Mouse (Mus musculus) spleen, adult 2 months (tissue): ENCODE results near the gene Rufy3. TPM values are rescaled to one million over a fixed set of nuclear protein-coding genes. Genes with fewer than 3 reads are reported as not detected.

Source experiments
- DNase-seq, 2 experiments: peaks; one replicate each; pipeline versions ENCODE4 v3.0.0 to v3.0.0-alpha.2; 2012 to 2021; ENCODE audit warnings: low spot score in 2 of 2, low read depth in 1 of 2
- H3K27ac ChIP-seq: fragments of 200-500 bp; 2 replicates; pipeline ENCODE4 v1.5.1; 2012; ENCODE audit warnings: low read length, inconsistent platforms; ENCODE audit not compliant: insufficient read depth
- H3K27me3 ChIP-seq: fragments of 200-500 bp; 2 replicates; pipeline ENCODE4 v1.6.1; 2012; ENCODE audit warnings: mild to moderate bottlenecking, moderate library complexity, low read length, inconsistent platforms; ENCODE audit not compliant: control insufficient read depth, insufficient read depth
- H3K36me3 ChIP-seq: fragments of 200-500 bp; 2 replicates; pipeline ENCODE4 v1.6.1; 2012; ENCODE audit warnings: mild to moderate bottlenecking, low read length, inconsistent platforms; ENCODE audit not compliant: control insufficient read depth, insufficient read depth
- H3K4me1 ChIP-seq: fragments of 200-500 bp; 2 replicates; pipeline ENCODE4 v1.6.1; 2011; ENCODE audit warnings: inconsistent platforms; ENCODE audit not compliant: control insufficient read depth, insufficient read depth, insufficient read length
- H3K4me3 ChIP-seq: fragments of 200-500 bp; 2 replicates; pipeline ENCODE4 v1.5.1; 2011; ENCODE audit warnings: mild to moderate bottlenecking, inconsistent platforms; ENCODE audit not compliant: insufficient read depth, insufficient read length; ENCODE audit errors: extremely low read depth
- CTCF ChIP-seq: fragments of 200-500 bp; IDR thresholded peaks from 2 replicates; pipeline ENCODE4 v1.5.1; 2011; ENCODE audit warnings: mild to moderate bottlenecking, inconsistent platforms; ENCODE audit not compliant: insufficient read depth, insufficient read length, insufficient replicate concordance; ENCODE audit errors: extremely low read depth
- POLR2A ChIP-seq: fragments of 200-500 bp; IDR thresholded peaks from 2 replicates; pipeline ENCODE4 v1.6.1; 2011; ENCODE audit warnings: low read depth, low read length, inconsistent platforms
- WGBS: fragments of 180-500 bp; shearing (Covaris S2); methylation state at CpG from one replicate; pipeline ENCODE4 v1.1.7; 2018; 5-methylcytosine and 5-hydroxymethylcytosine counted together
- polyA plus RNA-seq: library from polyadenylated mRNA; depleted of rRNA; stranded (reverse); fragments of >200 nt; gene quantifications from 2 replicates; pipeline ENCODE4 v1.2.3, GENCODE M21; 2012

The Rufy3 gene
- polyA plus RNA-seq, 1 experiment = 3.7 TPM

DNA sequence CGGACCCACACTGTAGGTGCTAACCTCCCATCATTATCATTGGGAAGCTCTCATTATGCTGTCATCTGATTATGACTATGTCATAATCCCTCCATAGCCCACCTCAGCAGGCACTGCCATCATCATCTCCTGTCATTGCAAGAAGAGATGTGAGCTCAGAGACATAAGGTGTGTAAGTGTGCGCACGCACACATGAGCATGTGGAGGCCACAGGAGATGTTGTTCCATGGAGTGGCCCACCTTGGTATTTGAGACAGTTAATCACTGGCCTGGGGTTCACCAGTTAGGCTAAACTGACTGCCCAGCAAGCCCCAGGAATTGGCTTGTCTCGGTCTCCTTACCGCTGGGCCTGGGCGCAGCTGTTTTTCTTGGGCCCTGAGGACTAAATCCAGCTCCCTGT, 16.5 kb downstream of the Rufy3 start:
- 94% methylated on average over 6 of the region's 6 CpGs for WGBS
- Histone ChIP-seq H3K36me3 (no peaks in the 10 kb centered on the region), H3K4me3 (no peak overlapping the region), H3K27ac (no peak overlapping the region), H3K4me1 (peaks cover 3% of the 10 kb centered on the region; the same call in 1 of the 2 replicates), H3K27me3 (no peaks in the 10 kb centered on the region)
- TF ChIP-seq POLR2A = no peak
- no peak for TF ChIP-seq CTCF
- no peak for DNase-seq

- DNase-seq = no peak
- Histone ChIP-seq H3K27ac (no peak overlapping the region), H3K27me3 (no peaks in the 10 kb centered on the region), H3K4me3 (no peak overlapping the region), H3K36me3 (no peaks in the 10 kb centered on the region), H3K4me1 (no peaks in the 10 kb centered on the region)
- no peak for TF ChIP-seq CTCF
- TF ChIP-seq POLR2A = no peak
- 86% methylated on average over 9 of the region's 9 CpGs for WGBS
Observed at GRCm38 (mm10) chr5:88583271-88584031, 18.6 kb downstream of the Rufy3 start.

DNA sequence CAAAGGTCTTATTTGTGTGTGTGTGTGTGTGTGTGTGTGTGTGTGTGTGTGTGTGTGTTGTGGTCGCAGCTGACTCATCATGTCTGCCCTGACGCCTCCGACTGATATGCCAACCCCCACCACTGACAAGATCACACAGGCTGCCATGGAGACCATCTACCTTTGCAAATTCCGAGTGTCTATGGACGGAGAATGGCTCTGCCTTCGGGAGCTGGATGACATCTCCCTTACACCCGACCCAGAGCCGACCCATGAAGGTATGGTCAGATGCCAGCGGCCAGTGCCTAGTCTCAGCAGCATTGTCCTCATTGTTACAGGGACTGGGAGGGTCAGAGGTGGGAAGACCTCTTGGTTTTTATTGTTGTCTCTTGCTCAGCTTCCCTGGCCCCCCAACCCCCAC, 19.2 kb downstream of the Rufy3 start:
- Histone ChIP-seq H3K27ac (no peak overlapping the region), H3K4me1 (no peaks in the 10 kb centered on the region), H3K27me3 (no peaks in the 10 kb centered on the region), H3K36me3 (no peaks in the 10 kb centered on the region), H3K4me3 (no peak overlapping the region)
- TF ChIP-seq CTCF (no peak), POLR2A (no peak)
- DNase-seq = no peak
- 82% methylated on average over 9 of the region's 9 CpGs for WGBS

DNA sequence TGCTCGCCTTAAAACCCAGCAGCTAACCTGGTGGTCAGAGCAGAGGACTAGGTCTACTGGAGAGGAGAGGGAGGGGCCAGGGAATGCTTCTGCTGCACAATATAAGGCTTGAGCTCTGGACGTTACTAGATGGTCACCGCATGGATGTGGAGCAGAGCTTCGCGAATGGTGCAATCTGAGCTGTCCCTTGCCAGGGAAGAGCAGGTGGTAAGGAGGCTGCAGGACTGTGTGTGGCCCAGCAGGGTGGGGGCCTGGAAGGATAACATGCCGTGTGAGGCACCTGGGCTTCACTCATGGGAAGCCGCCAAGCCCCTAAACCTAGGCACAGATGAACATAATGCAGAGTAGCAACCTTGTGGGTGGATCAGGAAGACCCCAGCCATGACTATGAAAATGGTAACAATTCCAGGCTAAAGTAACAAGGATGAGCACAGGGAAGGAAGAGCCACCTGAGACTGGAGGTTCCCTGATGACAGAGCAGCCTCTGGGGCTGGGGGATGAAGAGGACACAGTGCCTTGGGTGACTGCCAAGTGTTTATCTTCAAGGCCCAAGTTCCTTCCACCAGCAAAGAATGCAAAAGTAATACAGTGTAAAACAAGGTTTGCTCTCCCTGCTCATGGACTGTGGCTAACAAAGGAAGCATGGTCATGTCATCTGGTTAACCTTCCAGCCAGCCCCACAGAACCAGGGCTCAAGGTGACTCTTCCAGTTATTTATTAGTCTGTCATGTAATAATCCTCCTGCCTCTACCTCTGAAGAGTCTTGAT, 21.8 kb downstream of the Rufy3 start:
- TF ChIP-seq CTCF (no peak), POLR2A (no peak)
- 90% methylated on average over 7 of the region's 7 CpGs for WGBS
- no peak overlapping the region for H3K4me3 ChIP-seq
- H3K4me1 ChIP-seq = no peaks in the 10 kb centered on the region
- no peaks in the 10 kb centered on the region for H3K27me3 ChIP-seq
- DNase-seq = no peak
- no peaks in the 10 kb centered on the region for H3K36me3 ChIP-seq
- no peak overlapping the region for H3K27ac ChIP-seq

DNA sequence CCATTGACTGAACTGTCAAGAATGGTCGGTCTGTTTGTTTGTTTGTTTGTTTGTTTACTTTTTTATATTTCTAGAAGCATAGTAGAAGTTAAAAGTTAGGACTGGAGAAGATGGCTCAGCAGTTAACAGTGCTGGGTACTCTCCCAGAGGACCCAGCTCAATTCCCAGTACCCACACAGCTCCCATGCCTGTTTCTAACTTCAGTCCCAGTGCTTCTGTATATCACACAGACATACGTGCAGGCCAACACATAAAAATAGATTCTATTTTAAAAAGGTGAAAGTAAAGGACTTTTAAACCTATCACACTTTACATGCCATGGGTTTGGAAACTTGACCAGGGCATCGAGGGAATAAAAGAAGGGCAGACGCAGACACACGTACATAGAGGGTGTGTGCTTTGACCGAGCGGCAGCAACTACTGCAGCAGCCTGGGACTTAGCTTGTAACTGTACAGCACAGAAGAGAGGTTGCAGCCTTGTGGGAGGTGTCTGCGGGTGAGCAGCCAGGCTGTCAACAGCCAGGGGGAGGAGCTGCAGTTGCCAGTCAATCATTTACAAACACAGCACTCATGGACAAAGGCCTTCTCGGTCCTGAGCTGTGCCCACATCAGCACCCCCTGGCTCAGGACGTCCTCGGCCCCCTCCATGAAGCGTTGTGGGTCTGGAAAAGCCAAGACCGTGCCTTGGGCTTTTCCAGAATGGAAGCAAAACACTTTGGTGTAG, 22.5 kb downstream of the Rufy3 start:
- H3K27ac ChIP-seq = no peak overlapping the region
- 79% methylated on average over 13 of the region's 13 CpGs for WGBS

GRCm38 (mm10) chr5:88588481-88588880, 23.6 kb downstream of the Rufy3 start:
- Histone ChIP-seq H3K36me3 (no peaks in the 10 kb centered on the region), H3K4me3 (no peak overlapping the region), H3K4me1 (no peaks in the 10 kb centered on the region), H3K27me3 (no peaks in the 10 kb centered on the region), H3K27ac (no peak overlapping the region)
- TF ChIP-seq POLR2A (no peak), CTCF (no peak)
- no peak for DNase-seq
- 83% methylated on average over 5 of the region's 5 CpGs for WGBS

More for the DNA sequence above, 22.5 kb downstream of the Rufy3 start:
- DNase-seq = no peak
- H3K4me3 ChIP-seq = no peak overlapping the region
- no peaks in the 10 kb centered on the region for H3K36me3 ChIP-seq
- H3K4me1 ChIP-seq = no peaks in the 10 kb centered on the region
- no peaks in the 10 kb centered on the region for H3K27me3 ChIP-seq
- TF ChIP-seq POLR2A (no peak), CTCF (no peak)
